Mouse (Mus musculus) G1E (cell line): ENCODE data around the gene Ret. TPM values are rescaled to one million over a fixed set of nuclear protein-coding genes. Genes with fewer than 3 reads are reported as not detected.

Experiments
- ATAC-seq: 2 replicates; pipeline ENCODE4 v1.8.0; 2016; ENCODE audit warnings: mild to moderate bottlenecking; ENCODE audit not compliant: insufficient number of reproducible peaks, poor library complexity, low FRiP score, severe bottlenecking; ENCODE audit errors: extremely low read depth
- DNase-seq: peaks from one replicate; pipeline ENCODE4 v3.0.0; 2012; ENCODE audit warnings: low spot score
- H3K27me3 ChIP-seq: 2 replicates; pipeline ENCODE4 v1.6.1; 2012; ENCODE audit warnings: mild to moderate bottlenecking, low read length, inconsistent platforms; ENCODE audit not compliant: insufficient read depth
- H3K36me3 ChIP-seq: replicated peaks from 2 replicates; pipeline ENCODE3; 2012; ENCODE audit warnings: mild to moderate bottlenecking, inconsistent platforms
- H3K4me1 ChIP-seq: 2 replicates; pipeline ENCODE4 v1.6.1; 2012; ENCODE audit warnings: low read depth, low read length, inconsistent platforms, mixed read lengths; ENCODE audit not compliant: insufficient read depth
- H3K4me3 ChIP-seq: 2 replicates; pipeline ENCODE4 v1.5.1; 2012; ENCODE audit warnings: low read depth, mild to moderate bottlenecking, inconsistent platforms, low read length, moderate library complexity, mixed read lengths
- H3K9me3 ChIP-seq: replicated peaks from 2 replicates; pipeline ENCODE4 v1.6.1; 2012; ENCODE audit warnings: inconsistent platforms
- CTCF ChIP-seq: IDR thresholded peaks from 2 replicates; pipeline ENCODE4 v1.5.1; 2012; ENCODE audit warnings: low read depth, low read length, inconsistent platforms, mixed read lengths
- GATA1 ChIP-seq: IDR thresholded peaks from 2 replicates; pipeline ENCODE4 v1.6.1; 2012; ENCODE audit warnings: borderline replicate concordance, low read length, inconsistent platforms, mixed read lengths
- GATA2 ChIP-seq: IDR thresholded peaks from 2 replicates; pipeline ENCODE4 v1.6.1; 2012; ENCODE audit warnings: low read depth, low read length, inconsistent platforms, borderline replicate concordance
- POLR2AphosphoS5 ChIP-seq: IDR thresholded peaks from 2 replicates; pipeline ENCODE4 v1.6.1; 2012; ENCODE audit warnings: low read depth, low read length, inconsistent platforms; ENCODE audit not compliant: insufficient replicate concordance
- TAL1 ChIP-seq: conservative IDR thresholded peaks from 2 replicates; pipeline ENCODE4 v1.6.1; 2012; ENCODE audit warnings: low read depth, low read length, inconsistent platforms, mixed read lengths
- polyA plus RNA-seq: library from polyadenylated mRNA; stranded (reverse); fragments of >175 nt; gene quantifications from 2 replicates; pipeline ENCODE4 v1.2.3, GENCODE M21; 2012
- total RNA-seq, 2 experiments: library from RNA; stranded (forward) in 1 of 2; stranded (reverse) in 1 of 2; fragments of 200-1000 nt in 1 of 2; fragments of >200 nt in 1 of 2; fragmentation: Nextera tagmentation in 1 of 2; gene quantifications; 2 replicates each; pipeline ENCODE4 v1.2.3; 2014 to 2017

The Ret gene
- total and polyA plus RNA-seq, 3 experiments = 0.05 TPM; not detected in 2

GRCm38 (mm10) chr6:118171386-118171785, 26.1 kb downstream of the Ret start:
- DNase-seq = no peak
- Histone ChIP-seq H3K36me3 (no peaks in the 10 kb centered on the region), H3K4me3 (no peak overlapping the region), H3K9me3 (no peaks in the 10 kb centered on the region), H3K4me1 (no peaks in the 10 kb centered on the region; the same call in 1 of the 2 replicates), H3K27me3 (peaks cover 2% of the 10 kb centered on the region; the same call in 1 of the 2 replicates)
- ATAC-seq = no peak
- TF ChIP-seq POLR2AphosphoS5 = no peak
- TF ChIP-seq GATA1 = no peak

GRCm38 (mm10) chr6:118168106-118168505, 29.4 kb downstream of the Ret start:
- Histone ChIP-seq H3K4me1 (no peaks in the 10 kb centered on the region; the same call in 1 of the 2 replicates), H3K27me3 (peaks cover 2% of the 10 kb centered on the region)
- no peak for ATAC-seq

GRCm38 (mm10) chr6:118167013-118167412, 30.5 kb downstream of the Ret start:
- Histone ChIP-seq H3K4me3 (no peak overlapping the region), H3K4me1 (no peaks in the 10 kb centered on the region; the same call in 1 of the 2 replicates), H3K27me3 (peaks cover 2% of the 10 kb centered on the region), H3K36me3 (no peaks in the 10 kb centered on the region), H3K9me3 (no peaks in the 10 kb centered on the region)
- TF ChIP-seq GATA1 (no peak), GATA2 (no peak)
- DNase-seq = no peak
- ATAC-seq = no peak

More at GRCm38 (mm10) chr6:118168106-118168505, 29.4 kb downstream of the Ret start:
- Histone ChIP-seq H3K9me3 (no peaks in the 10 kb centered on the region), H3K36me3 (no peaks in the 10 kb centered on the region), H3K4me3 (no peak overlapping the region)
- no peak for DNase-seq
- TF ChIP-seq CTCF = no peak
- no peak for TF ChIP-seq POLR2AphosphoS5
- TF ChIP-seq TAL1 = no peak
- TF ChIP-seq GATA2 = no peak
- no peak for TF ChIP-seq GATA1

- ATAC-seq (no peak), DNase-seq (no peak)
- no peak for TF ChIP-seq POLR2AphosphoS5
- TF ChIP-seq TAL1 = no peak
- no peak for TF ChIP-seq GATA2
- Histone ChIP-seq H3K36me3 (no peaks in the 10 kb centered on the region), H3K27me3 (no peaks in the 10 kb centered on the region; the same call in 1 of the 2 replicates), H3K9me3 (no peaks in the 10 kb centered on the region), H3K4me3 (no peak overlapping the region), H3K4me1 (no peaks in the 10 kb centered on the region)
Observed at GRCm38 (mm10) chr6:118165516-118165915, 32.0 kb downstream of the Ret start.

- no peaks in the 10 kb centered on the region for H3K9me3 ChIP-seq
- ATAC-seq = no peak
- no peaks in the 10 kb centered on the region for H3K4me1 ChIP-seq
- DNase-seq = no peak
- H3K4me3 ChIP-seq = no peak overlapping the region
- no peaks in the 10 kb centered on the region for H3K36me3 ChIP-seq
- H3K27me3 ChIP-seq = no peaks in the 10 kb centered on the region; the same call in 1 of the 2 replicates
- TF ChIP-seq POLR2AphosphoS5 (no peak), GATA2 (no peak), GATA1 (no peak), TAL1 (no peak), CTCF (no peak)
Observed at GRCm38 (mm10) chr6:118164691-118165090, 32.8 kb downstream of the Ret start.

- Histone ChIP-seq H3K27me3 (no peaks in the 10 kb centered on the region; the same call in 1 of the 2 replicates), H3K9me3 (no peaks in the 10 kb centered on the region), H3K4me3 (no peak overlapping the region), H3K4me1 (no peaks in the 10 kb centered on the region), H3K36me3 (no peaks in the 10 kb centered on the region)
- no peak for ATAC-seq
- DNase-seq = no peak
- TF ChIP-seq TAL1 (no peak), POLR2AphosphoS5 (no peak), GATA2 (no peak), GATA1 (no peak), CTCF (no peak)
Observed at GRCm38 (mm10) chr6:118163086-118163485, 34.4 kb downstream of the Ret start.

GRCm38 (mm10) chr6:118162457-118163082, 34.9 kb downstream of the Ret start:
- Histone ChIP-seq H3K4me1 (no peaks in the 10 kb centered on the region), H3K36me3 (no peaks in the 10 kb centered on the region), H3K9me3 (no peaks in the 10 kb centered on the region), H3K4me3 (no peak overlapping the region), H3K27me3 (no peaks in the 10 kb centered on the region; the same call in 1 of the 2 replicates)
- ATAC-seq = no peak
- DNase-seq = no peak
- TF ChIP-seq GATA1 (no peak), TAL1 (no peak), POLR2AphosphoS5 (no peak), CTCF (no peak), GATA2 (no peak)
